Mouse (Mus musculus) stomach, embryonic 14.5 days (tissue): Measurements from ENCODE around the gene Tle6. TPM values are rescaled to one million over a fixed set of nuclear protein-coding genes. Genes with fewer than 3 reads are reported as not detected.
A peak's percentile ranks its signal among the peaks of the same experiment; 100 is the strongest.

Source experiments
- ATAC-seq: fragments of 200-750 bp; cut with Nextera tagmentation; 2 replicates; pipeline ENCODE4 v1.8.0; 2017; ENCODE audit warnings: low read depth, moderate TSS enrichment; ENCODE audit not compliant: insufficient number of reproducible peaks, insufficient read depth, low FRiP score
- H3K27ac ChIP-seq: fragments of 300-500 bp; sonication (generic); 2 replicates; pipeline ENCODE4 v1.5.1; 2014; ENCODE audit warnings: mild to moderate bottlenecking, low read length, moderate library complexity, mixed read lengths
- H3K27me3 ChIP-seq: fragments of 300-500 bp; sonication (generic); 2 replicates; pipeline ENCODE4 v1.6.1; 2014; ENCODE audit warnings: low read length, control low read depth, mixed read lengths; ENCODE audit not compliant: control insufficient read depth, insufficient read depth
- H3K36me3 ChIP-seq: fragments of 300-500 bp; sonication (generic); 2 replicates; pipeline ENCODE4 v1.6.1; 2014; ENCODE audit warnings: mild to moderate bottlenecking, control low read depth, low read length, moderate library complexity, mixed read lengths; ENCODE audit not compliant: control insufficient read depth, insufficient read depth
- H3K4me1 ChIP-seq: fragments of 300-500 bp; sonication (generic); 2 replicates; pipeline ENCODE4 v1.6.1; 2014; ENCODE audit warnings: low read length, control low read depth, mixed read lengths; ENCODE audit not compliant: control insufficient read depth, insufficient read depth
- H3K4me2 ChIP-seq: fragments of 300-500 bp; sonication (generic); replicated peaks from 2 replicates; pipeline ENCODE4 v1.6.1; 2014; ENCODE audit warnings: low read depth, low read length, control low read depth
- H3K4me3 ChIP-seq: fragments of 300-500 bp; sonication (generic); 2 replicates; pipeline ENCODE4 v1.5.1; 2014; ENCODE audit warnings: low read depth, low read length, control low read depth
- H3K9ac ChIP-seq: fragments of 300-500 bp; sonication (generic); replicated peaks from 2 replicates; pipeline ENCODE4 v1.6.1; 2014; ENCODE audit warnings: low read depth, mild to moderate bottlenecking, control low read depth, low read length, moderate library complexity, mixed read lengths
- H3K9me3 ChIP-seq: fragments of 300-500 bp; sonication (generic); 2 replicates; pipeline ENCODE4 v1.6.1; 2016; ENCODE audit warnings: low read depth, low read length, control low read depth; ENCODE audit not compliant: control insufficient read depth
- WGBS: fragments of 180-500 bp; shearing (Covaris S2); extraction: QIAGEN DNeasy Blood & Tissue Kit; methylation state at CpG from one replicate; pipeline ENCODE4 v1.1.7; 2014; 5-methylcytosine and 5-hydroxymethylcytosine counted together
- polyA plus RNA-seq: library from polyadenylated mRNA; unstranded; fragments of >200 nt; fragmentation: Nextera tagmentation; extraction: Ambion mirVana; gene quantifications from 2 replicates; pipeline ENCODE4 v1.2.1, GENCODE M21; 2014

Gene Tle6
- polyA plus RNA-seq, 1 experiment from 2014 or later: 14.3 TPM

DNA sequence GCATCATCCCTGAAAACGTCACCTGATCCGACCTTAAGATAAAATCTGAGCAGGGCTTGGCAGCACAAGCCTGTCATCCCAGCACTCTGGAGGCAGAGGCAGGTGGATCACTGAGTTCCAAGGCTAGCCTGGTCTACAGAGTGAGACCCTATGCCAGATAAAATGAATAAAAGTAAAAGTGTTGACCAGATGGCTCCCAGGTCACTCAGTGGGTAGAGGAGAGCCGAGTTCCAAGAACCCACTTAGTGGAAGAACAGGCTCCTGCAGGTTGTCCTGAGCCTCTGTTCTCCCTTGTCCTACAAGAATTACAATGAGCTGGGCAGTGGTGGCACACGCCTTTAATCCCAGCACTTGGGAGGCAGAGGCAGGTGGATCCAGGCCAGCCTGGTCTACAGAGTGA, 7.7 kb downstream of the Tle6 start:
- Histone ChIP-seq H3K4me3 (no peak overlapping the region), H3K9ac (no peak overlapping the region), H3K9me3 (no peaks in the 10 kb centered on the region), H3K36me3 (peaks cover 6% of the 10 kb centered on the region; the same call in 1 of the 2 replicates), H3K4me1 (peaks cover 29% of the 10 kb centered on the region), H3K4me2 (no peak overlapping the region), H3K27me3 (no peaks in the 10 kb centered on the region), H3K27ac (no peak overlapping the region)
- ATAC-seq: no peak
- 75% methylated on average over 4 of the region's 4 CpGs for WGBS

DNA sequence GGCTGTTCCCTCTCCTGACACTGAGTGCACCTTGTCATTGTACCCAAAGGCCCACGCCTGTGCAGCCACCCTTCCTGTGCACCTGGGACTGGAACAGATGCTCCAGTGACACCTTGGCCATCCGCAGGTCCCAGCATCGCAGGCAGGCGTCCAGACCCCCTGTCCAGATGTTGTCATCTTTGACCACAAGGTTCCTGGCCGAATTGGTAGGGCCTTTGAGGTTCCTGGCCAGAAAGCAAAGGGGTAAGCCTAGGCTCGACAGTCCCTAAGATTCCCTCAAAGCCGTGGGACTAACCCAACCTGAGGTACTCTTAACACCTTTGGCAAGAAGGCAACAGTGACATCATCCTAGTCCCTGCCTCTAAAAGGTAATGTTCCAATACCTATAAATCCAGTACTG, 8.2 kb downstream of the Tle6 start:
- H3K4me1 ChIP-seq: peaks cover 23% of the 10 kb centered on the region
- no peak overlapping the region for H3K4me3 ChIP-seq
- H3K36me3 ChIP-seq: peaks cover 9% of the 10 kb centered on the region; the same call in 1 of the 2 replicates
- no peak overlapping the region for H3K9ac ChIP-seq
- WGBS: 80% methylated on average over 7 of the region's 7 CpGs
- H3K27me3 ChIP-seq: no peaks in the 10 kb centered on the region
- no peaks in the 10 kb centered on the region for H3K9me3 ChIP-seq
- no peak overlapping the region for H3K4me2 ChIP-seq
- no peak for ATAC-seq
- H3K27ac ChIP-seq: no peak overlapping the region

DNA sequence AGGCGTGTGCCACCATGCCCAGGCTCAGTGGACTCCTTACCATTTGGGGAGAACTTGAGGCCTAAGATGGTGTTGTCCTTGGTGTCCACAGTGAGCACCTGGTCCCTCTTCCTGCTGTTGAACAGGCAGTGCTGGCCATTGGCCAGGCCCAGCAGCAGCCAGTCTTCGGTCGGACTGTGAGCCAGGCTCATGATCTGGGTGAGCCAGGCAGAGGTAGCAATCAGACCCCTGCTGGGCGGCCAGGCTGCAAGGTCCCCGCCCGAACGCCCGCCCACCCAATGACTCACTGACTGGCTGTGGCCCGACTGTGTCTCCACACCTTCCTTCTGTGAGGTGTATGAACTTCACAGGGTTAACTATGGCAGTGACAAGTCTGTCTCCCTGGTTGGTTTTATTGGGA, 9.0 kb downstream of the Tle6 start:
- Histone ChIP-seq H3K27ac (no peak overlapping the region), H3K4me1 (peaks cover 15% of the 10 kb centered on the region), H3K27me3 (no peaks in the 10 kb centered on the region), H3K9me3 (no peaks in the 10 kb centered on the region), H3K9ac (no peak overlapping the region), H3K4me2 (no peak overlapping the region), H3K36me3 (peaks cover 9% of the 10 kb centered on the region; the same call in 1 of the 2 replicates), H3K4me3 (no peak overlapping the region)
- no peak for ATAC-seq
- WGBS: 60% methylated on average over 9 of the region's 9 CpGs

DNA sequence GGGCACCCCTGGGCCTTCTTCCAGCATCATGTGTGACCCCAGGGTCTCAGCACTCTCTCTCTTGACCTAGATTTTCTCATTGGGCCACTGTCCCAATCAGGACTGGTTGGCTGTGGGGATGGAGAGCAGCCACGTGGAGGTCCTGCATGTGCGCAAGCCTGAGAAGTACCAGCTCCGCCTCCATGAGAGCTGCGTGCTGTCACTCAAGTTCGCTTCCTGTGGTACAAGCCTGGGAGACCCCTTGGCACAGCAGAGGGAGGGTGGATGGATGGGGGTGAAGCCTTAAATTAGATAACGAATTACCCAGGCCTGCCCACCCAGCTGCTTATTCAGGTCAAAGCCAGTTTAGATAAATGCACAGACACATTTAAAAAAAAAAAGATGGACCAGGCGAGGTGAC, 12.1 kb downstream of the Tle6 start:
- Histone ChIP-seq H3K4me1 (no peaks in the 10 kb centered on the region), H3K4me3 (no peak overlapping the region), H3K4me2 (no peak overlapping the region), H3K9ac (no peak overlapping the region), H3K9me3 (no peaks in the 10 kb centered on the region), H3K27ac (no peak overlapping the region), H3K36me3 (peaks cover 16% of the 10 kb centered on the region; the same call in 1 of the 2 replicates), H3K27me3 (no peaks in the 10 kb centered on the region)
- ATAC-seq: no peak
- 67% methylated on average over 7 of the region's 7 CpGs for WGBS

DNA sequence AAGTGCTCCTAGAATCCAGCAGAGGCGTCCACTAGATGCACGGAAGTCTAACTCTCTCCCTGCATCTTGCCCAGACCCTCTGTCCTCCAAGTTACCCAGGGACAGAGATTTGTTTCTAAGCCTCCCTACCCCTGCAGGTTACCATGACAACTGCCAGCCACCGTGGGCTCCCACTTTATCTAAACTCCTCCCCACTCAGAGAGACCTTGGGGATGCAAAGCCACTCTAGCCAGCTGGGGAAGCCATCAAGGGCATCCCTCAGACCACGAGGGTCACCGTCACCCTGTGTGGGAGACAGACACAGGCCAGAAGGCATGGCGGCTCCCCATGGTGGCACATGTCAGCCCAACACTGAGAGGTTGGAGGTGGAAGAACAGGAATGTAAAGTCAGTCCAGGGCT, 17.5 kb downstream of the Tle6 start:
- 58% methylated on average over 6 of the region's 6 CpGs for WGBS
- peaks cover 14% of the 10 kb centered on the region; the same call in 1 of the 2 replicates for H3K36me3 ChIP-seq

DNA sequence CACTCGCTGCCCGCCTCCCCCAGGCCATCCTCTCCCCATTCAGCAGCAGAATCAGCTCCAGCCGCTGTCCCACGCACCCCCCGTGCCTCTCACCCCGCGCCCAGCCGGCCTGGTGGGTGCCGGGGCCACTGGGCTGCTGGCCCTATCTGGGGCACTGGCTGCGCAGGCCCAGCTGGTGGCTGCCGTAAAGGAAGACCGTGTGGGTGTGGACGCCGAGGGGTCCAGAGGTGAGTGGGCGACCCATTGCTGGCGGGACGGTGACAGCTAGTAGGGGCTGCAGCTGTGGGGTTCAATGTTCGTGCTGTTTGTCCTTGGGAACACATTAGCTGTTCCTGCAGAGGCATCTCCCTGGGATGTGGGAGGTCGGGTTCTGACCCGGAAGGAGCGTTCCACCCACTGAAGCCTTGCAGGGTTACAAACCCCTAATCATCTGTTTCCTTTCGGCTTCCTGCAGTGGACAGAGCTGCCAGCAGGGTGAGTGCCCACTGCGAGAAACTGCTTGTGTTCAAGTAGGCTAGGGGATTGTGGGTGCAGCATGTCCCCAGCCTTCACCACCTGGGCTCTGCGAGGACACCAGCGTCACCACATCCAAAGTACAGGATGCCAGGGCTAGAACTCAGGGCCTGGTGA, 20.3 kb downstream of the Tle6 start:
- Histone ChIP-seq H3K9me3 (no peaks in the 10 kb centered on the region), H3K27me3 (no peaks in the 10 kb centered on the region), H3K4me3 (no peak overlapping the region), H3K27ac (no peak overlapping the region), H3K36me3 (0 out of 2 replicates have a peak, but pooled peaks cover 3% of the 10 kb centered on the region), H3K9ac (no peak overlapping the region), H3K4me1 (peaks cover 6% of the 10 kb centered on the region), H3K4me2 (no peak overlapping the region)
- no peak; the same call in 1 of the 2 replicates for ATAC-seq
- WGBS: 48% methylated on average over 25 of the region's 25 CpGs

More for the DNA sequence above, 17.5 kb downstream of the Tle6 start:
- Histone ChIP-seq H3K4me1 (no peaks in the 10 kb centered on the region; the same call in 1 of the 2 replicates), H3K4me3 (no peak overlapping the region), H3K9me3 (no peaks in the 10 kb centered on the region), H3K9ac (no peak overlapping the region), H3K27ac (no peak overlapping the region), H3K27me3 (no peaks in the 10 kb centered on the region), H3K4me2 (no peak overlapping the region)
- ATAC-seq: no peak

DNA sequence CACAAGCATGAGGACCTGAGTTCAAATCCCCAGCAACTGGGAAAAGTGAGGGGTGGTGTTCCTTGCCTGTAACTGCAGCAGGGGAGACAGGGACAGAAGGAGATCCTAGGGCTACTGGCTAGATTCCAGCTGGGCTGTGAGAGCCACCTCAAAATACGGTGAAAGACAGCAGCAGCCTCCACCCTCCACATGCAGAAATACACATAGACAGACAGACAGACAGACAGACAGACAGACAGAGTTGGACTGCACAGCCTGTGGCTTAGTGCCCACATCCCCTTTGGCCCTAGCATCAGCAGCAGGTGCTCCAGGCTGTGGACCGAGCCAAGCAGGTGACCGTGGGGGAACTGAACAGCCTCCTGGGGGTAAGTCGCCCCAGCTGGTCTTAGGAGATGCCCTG, 20.9 kb downstream of the Tle6 start:
- 79% methylated on average over 4 of the region's 4 CpGs for WGBS
- H3K4me1 ChIP-seq: peaks cover 6% of the 10 kb centered on the region
- no peak for ATAC-seq
- H3K4me2 ChIP-seq: no peak overlapping the region
- H3K36me3 ChIP-seq: 0 out of 2 replicates have a peak, but pooled peaks cover 3% of the 10 kb centered on the region
- no peak overlapping the region for H3K9ac ChIP-seq
- H3K4me3 ChIP-seq: no peak overlapping the region
- H3K27me3 ChIP-seq: no peaks in the 10 kb centered on the region
- no peak overlapping the region for H3K27ac ChIP-seq
- no peaks in the 10 kb centered on the region for H3K9me3 ChIP-seq

DNA sequence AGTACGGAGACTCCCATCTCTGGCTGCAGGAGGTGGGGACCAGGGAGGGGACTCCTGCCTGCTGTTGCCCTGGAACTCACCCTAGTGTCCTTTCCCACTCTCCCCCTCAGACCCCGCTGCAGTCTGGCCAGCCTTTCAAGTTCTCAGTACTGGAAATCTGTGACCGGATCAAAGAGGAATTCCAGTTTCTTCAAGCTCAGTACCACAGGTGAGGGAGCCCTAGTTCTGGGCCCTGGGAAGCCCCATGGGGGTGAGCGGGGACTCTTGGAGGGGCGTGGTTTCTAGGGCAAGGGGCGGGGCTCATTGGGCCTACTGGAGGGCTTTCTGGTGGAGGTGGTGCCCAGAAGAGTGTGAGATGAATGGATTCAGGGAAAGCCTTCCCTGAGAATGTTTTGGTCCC, 25.2 kb downstream of the Tle6 start:
- peak overlapping the region; percentile 27; the same call in 1 of the 2 replicates for H3K27ac ChIP-seq
- no peak for ATAC-seq
- no peaks in the 10 kb centered on the region for H3K36me3 ChIP-seq
- H3K27me3 ChIP-seq: no peaks in the 10 kb centered on the region
- WGBS: 2% methylated on average over 6 of the region's 6 CpGs
- peak overlapping the region; percentile 50; the same call in 1 of the 2 replicates for H3K9ac ChIP-seq
- H3K4me1 ChIP-seq: peaks cover 25% of the 10 kb centered on the region
- no peaks in the 10 kb centered on the region for H3K9me3 ChIP-seq
- H3K4me3 ChIP-seq: peak overlapping the region; percentile 60
- H3K4me2 ChIP-seq: peak overlapping the region; percentile 89

DNA sequence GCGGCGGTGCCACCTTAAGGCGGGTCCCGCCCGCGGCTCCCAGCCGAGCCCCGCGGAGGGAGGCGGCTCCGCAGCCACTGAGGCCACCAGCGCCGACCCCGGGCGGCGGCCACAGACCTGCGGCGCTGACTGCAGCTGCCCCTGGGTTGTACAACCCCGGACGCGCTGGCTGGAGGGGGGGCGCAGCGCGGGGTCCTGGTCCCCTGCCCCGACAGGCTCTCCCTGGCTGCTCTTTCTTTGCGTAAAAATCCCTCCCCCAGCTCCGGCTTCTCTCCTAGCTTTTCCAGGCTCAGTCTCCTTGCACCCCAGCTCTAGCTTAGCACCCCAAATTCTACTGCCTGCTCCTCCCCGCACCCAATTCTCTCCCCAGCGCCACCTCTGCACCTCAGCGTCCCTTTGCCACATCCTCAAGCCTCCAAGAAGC, 25.7 kb downstream of the Tle6 start:
- Histone ChIP-seq H3K4me1 (peaks cover 26% of the 10 kb centered on the region), H3K27ac (peak overlapping the region; percentile 27; the same call in 1 of the 2 replicates), H3K27me3 (no peaks in the 10 kb centered on the region), H3K36me3 (no peaks in the 10 kb centered on the region), H3K9ac (peak overlapping the region; percentile 50), H3K4me3 (peak overlapping the region; percentile 60), H3K9me3 (no peaks in the 10 kb centered on the region), H3K4me2 (peak overlapping the region; percentile 89)
- whole genome bisulfite sequencing: under 1% methylated on average over 23 of the region's 30 CpGs
- ATAC-seq: no peak
